11 mouse cellular contexts compared by ENCODE assay signal in the genomic region with DNA sequence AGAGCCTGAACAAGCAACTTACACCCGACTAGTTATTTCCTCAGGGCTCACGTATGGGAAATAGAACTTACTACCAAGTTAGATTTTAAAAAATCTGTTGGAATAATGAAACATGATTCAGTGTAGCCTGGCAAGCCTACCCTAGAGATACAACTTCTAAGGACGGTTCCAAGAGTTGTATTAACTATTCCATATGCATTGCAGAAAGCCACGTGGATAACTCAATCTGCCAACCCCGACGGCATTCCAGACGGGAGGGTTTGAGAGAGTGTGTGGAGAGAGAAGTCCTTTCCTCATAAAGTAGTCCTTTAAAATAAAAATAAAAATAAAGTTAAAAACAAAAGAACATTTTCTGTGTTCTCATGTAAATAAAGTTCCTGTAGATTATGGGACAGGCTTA.
"Had no signal": no experiment of that assay in that cellular context is flagged by ENCODE, and none has a peak within 500 bp of the region (broad histone marks: within the 10 kb centered on the region; RNA-seq: fewer than 3 reads in every experiment).

No protein-coding gene starts in this region.

- H3K4me3 ChIP-seq: limb, embryonic 13.5 days; midbrain, embryonic 12.5 days had no signal

- DNase-seq: kidney, postnatal 10 days; layer of hippocampus, adult 9-11 months; layer of hippocampus, postnatal 36 days; lung, adult 18-20 months; right cerebral cortex, adult 18-20 months; right cerebral cortex, postnatal 25 days; thymus, postnatal 36 days had no signal

- H3K9me3 ChIP-seq: limb, embryonic 13.5 days; midbrain, embryonic 12.5 days had no signal

- H3K27me3 ChIP-seq: limb, embryonic 13.5 days; midbrain, embryonic 12.5 days had no signal

- H3K27ac ChIP-seq: limb, embryonic 13.5 days; liver, embryonic 14.5 days; midbrain, embryonic 12.5 days had no signal

- H3K9ac ChIP-seq: limb, embryonic 13.5 days; liver, embryonic 14.5 days; midbrain, embryonic 12.5 days had no signal

- H3K36me3 ChIP-seq: limb, embryonic 13.5 days; midbrain, embryonic 12.5 days had no signal

- H3K4me2 ChIP-seq: limb, embryonic 13.5 days; midbrain, embryonic 12.5 days had no signal

- ATAC-seq: intestine, embryonic 16.5 days had no signal
